Mouse (Mus musculus) heart, embryonic 14.5 days (tissue): Measurements from ENCODE around the gene Stk11. TPM values are rescaled to one million over a fixed set of nuclear protein-coding genes. Genes with fewer than 3 reads are reported as not detected.

Experiments
- ATAC-seq: fragments of 200-750 bp; cut with Nextera tagmentation; 2 replicates; pipeline ENCODE4 v1.8.0; 2017; ENCODE audit warnings: low read depth, moderate TSS enrichment; ENCODE audit not compliant: insufficient number of reproducible peaks, insufficient read depth, low FRiP score
- H3K27ac ChIP-seq, 2 experiments: fragments of 200-500 bp in 1 of 2; fragments of 300-500 bp in 1 of 2; sonication (generic) in 1 of 2; replicated peaks in 1 of 2; 2 replicates each; pipeline ENCODE4 v1.5.1; 2012 to 2014; ENCODE audit warnings: low read depth in 2 of 2, low read length in 2 of 2, control low read depth in 1 of 2, mild to moderate bottlenecking in 1 of 2, mixed read lengths in 1 of 2; ENCODE audit not compliant: control insufficient read depth in 1 of 2, insufficient read depth in 1 of 2
- H3K27me3 ChIP-seq: fragments of 300-500 bp; sonication (generic); 2 replicates; pipeline ENCODE4 v1.6.1; 2014; ENCODE audit warnings: mild to moderate bottlenecking, low read length, control low read depth; ENCODE audit not compliant: control insufficient read depth, insufficient read depth
- H3K36me3 ChIP-seq: fragments of 300-500 bp; sonication (generic); 2 replicates; pipeline ENCODE4 v1.6.1; 2014; ENCODE audit warnings: mild to moderate bottlenecking, control low read depth, low read length, mixed read lengths; ENCODE audit not compliant: control insufficient read depth, insufficient read depth
- H3K4me1 ChIP-seq, 2 experiments: fragments of 200-500 bp in 1 of 2; fragments of 300-500 bp in 1 of 2; sonication (generic) in 1 of 2; 2 replicates each; pipeline ENCODE4 v1.6.1; 2012 to 2014; ENCODE audit warnings: low read length in 2 of 2, control low read depth in 1 of 2, mixed read lengths in 1 of 2; ENCODE audit not compliant: control insufficient read depth in 2 of 2, insufficient read depth in 2 of 2
- H3K4me2 ChIP-seq: fragments of 300-500 bp; sonication (generic); 2 replicates; pipeline ENCODE4 v1.6.1; 2014; ENCODE audit warnings: mild to moderate bottlenecking, low read length
- H3K4me3 ChIP-seq, 2 experiments: fragments of 200-500 bp in 1 of 2; fragments of 300-500 bp in 1 of 2; sonication (generic) in 1 of 2; 2 replicates each; pipeline ENCODE4 v1.5.1; 2012 to 2014; ENCODE audit warnings: low read length in 2 of 2, mild to moderate bottlenecking in 2 of 2, control low read depth in 1 of 2, low read depth in 1 of 2, moderate library complexity in 1 of 2; ENCODE audit not compliant: control insufficient read depth in 1 of 2, insufficient read depth in 1 of 2
- H3K9ac ChIP-seq: fragments of 300-500 bp; sonication (generic); 2 replicates; pipeline ENCODE4 v1.6.1; 2014; ENCODE audit warnings: mild to moderate bottlenecking, low read length
- H3K9me3 ChIP-seq: fragments of 300-500 bp; sonication (generic); 2 replicates; pipeline ENCODE4 v1.6.1; 2016; ENCODE audit warnings: low read length, control low read depth; ENCODE audit not compliant: control insufficient read depth
- WGBS: fragments of 180-500 bp; shearing (Covaris S2); extraction: QIAGEN DNeasy Blood & Tissue Kit; methylation state at CpG from one replicate; pipeline ENCODE4 v1.1.7; 2014; 5-methylcytosine and 5-hydroxymethylcytosine counted together
- polyA plus RNA-seq: library from polyadenylated mRNA; unstranded; fragments of >200 nt; fragmentation: Nextera tagmentation; extraction: Ambion mirVana; gene quantifications from 2 replicates; pipeline ENCODE4 v1.2.1, GENCODE M21; 2014

The Stk11 gene
- polyA plus RNA-seq, 1 experiment from 2014 or later = 17.7 TPM

DNA sequence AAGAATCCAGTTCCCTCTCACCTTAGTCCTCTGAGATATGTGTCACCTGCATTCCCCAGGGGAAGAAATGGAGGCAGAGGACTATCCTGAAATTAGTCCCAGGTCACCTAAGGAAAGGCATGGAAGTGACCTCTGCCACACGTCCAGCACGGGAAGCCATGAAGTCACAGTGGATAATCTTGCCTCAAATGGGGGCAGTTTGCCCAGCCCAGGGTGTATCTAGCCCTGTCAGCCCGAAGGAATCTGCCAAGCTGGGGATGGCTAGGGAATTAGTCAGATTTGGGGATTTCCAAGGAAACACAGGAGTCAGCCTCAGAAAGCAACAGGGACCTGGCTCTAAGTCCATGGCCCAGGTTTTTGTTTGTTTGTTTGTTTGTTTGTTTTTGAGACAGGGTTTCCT lies 11.4 kb upstream of the Stk11 start:
- Histone ChIP-seq H3K4me2 (no peak overlapping the region), H3K36me3 (no peaks in the 10 kb centered on the region), H3K9ac (no peak overlapping the region), H3K4me3 (no peak overlapping the region), H3K9me3 (no peaks in the 10 kb centered on the region), H3K27me3 (no peaks in the 10 kb centered on the region), H3K4me1 (peaks cover 16 to 22% of the 10 kb centered on the region in 2 experiments), H3K27ac (no peak overlapping the region)
- ATAC-seq = no peak
- 78% methylated on average over 3 of the region's 3 CpGs for WGBS

DNA sequence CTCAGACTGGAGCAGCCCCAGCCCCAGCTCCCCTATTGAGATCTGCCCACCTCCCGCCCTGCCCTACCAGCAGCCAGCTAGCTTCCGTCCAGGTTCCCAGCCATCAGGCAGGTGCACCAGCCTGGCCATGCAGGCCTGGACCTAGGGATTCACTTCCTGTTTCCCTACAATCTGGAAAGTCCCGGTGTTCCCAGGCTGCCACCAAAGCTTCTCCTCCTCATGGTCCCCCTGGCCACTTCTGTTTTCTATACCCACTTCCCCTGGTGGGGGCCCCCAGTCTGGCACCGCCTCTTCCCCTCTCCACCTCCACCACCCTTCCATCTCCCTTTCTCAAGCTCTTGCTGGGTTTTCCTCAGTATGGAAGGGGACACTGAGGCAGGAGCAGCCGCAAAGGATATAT lies 10.1 kb upstream of the Stk11 start, which contains the start of gene Sbno2:
Gene Sbno2, minus strand, starts transcription at position 112 of the 400 bp plus-strand sequence.
- Histone ChIP-seq H3K36me3 (no peaks in the 10 kb centered on the region), H3K4me3 (no peak within 1 kb of the TSS), H3K27me3 (no peaks in the 10 kb centered on the region), H3K9ac (no peak within 1 kb of the TSS), H3K27ac (no peak within 1 kb of the TSS), H3K4me2 (no peak within 1 kb of the TSS), H3K4me1 (peaks cover 14 to 21% of the 10 kb centered on the region in 2 experiments), H3K9me3 (no peaks in the 10 kb centered on the region)
- 59% methylated on average over 5 of the region's 5 CpGs for WGBS
- ATAC-seq = no peak

DNA sequence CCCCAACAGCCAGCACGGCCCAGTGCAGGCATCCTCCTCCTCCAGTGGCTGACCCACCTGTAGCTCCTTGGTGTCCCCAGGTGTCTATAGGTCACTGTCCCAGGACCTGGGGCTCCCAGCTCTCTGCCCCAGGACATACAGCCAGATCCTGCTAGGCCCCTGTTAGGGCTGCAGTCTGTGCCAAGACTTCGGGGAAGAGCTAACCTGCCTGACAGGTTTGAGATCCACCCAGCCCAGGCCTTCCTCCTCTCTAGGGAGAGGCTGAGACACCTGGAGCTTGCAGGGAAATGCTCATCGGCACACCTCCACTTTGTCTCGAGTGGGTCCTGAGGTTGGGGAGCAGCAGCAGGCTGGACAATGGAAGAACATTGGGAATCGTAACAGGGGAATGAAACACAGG lies 9.7 kb upstream of the Stk11 start:
- ATAC-seq = no peak
- no peak overlapping the region for H3K4me3 ChIP-seq
- no peak overlapping the region for H3K27ac ChIP-seq
- 64% methylated on average over 5 of the region's 5 CpGs for WGBS
- H3K36me3 ChIP-seq = no peaks in the 10 kb centered on the region
- H3K9me3 ChIP-seq = no peaks in the 10 kb centered on the region
- peaks cover 11 to 16% of the 10 kb centered on the region in 2 experiments for H3K4me1 ChIP-seq
- H3K9ac ChIP-seq = no peak overlapping the region
- H3K27me3 ChIP-seq = no peaks in the 10 kb centered on the region
- H3K4me2 ChIP-seq = no peak overlapping the region

DNA sequence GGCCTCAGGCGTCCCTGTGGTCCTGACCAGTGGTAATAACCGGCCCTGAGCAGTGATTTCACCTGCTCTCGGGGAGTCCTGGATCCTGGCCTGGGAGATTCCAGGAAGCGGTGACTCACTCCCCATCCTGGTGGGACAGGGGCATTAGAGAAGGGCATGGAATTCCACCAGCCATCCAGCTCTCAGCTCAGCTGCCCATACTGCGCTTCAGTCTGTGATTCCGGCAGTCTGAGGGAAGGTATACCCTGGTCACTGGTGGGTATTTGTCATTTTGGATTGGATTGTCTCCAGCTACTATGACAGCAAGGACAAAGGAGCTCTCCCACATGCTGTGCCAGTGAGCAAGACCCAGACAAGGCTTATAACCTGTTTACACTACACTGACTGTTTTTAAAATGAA lies 7.9 kb upstream of the Stk11 start:
- Histone ChIP-seq H3K4me3 (no peak overlapping the region), H3K27ac (no peak overlapping the region), H3K27me3 (no peaks in the 10 kb centered on the region), H3K4me2 (no peak overlapping the region), H3K36me3 (no peaks in the 10 kb centered on the region), H3K4me1 (peaks cover under 1 to 5% of the 10 kb centered on the region in 2 experiments; a peak in 1 of 4 replicates), H3K9ac (no peak overlapping the region), H3K9me3 (no peaks in the 10 kb centered on the region)
- 45% methylated on average over 6 of the region's 6 CpGs for WGBS
- no peak; the same call in 1 of the 2 replicates for ATAC-seq

DNA sequence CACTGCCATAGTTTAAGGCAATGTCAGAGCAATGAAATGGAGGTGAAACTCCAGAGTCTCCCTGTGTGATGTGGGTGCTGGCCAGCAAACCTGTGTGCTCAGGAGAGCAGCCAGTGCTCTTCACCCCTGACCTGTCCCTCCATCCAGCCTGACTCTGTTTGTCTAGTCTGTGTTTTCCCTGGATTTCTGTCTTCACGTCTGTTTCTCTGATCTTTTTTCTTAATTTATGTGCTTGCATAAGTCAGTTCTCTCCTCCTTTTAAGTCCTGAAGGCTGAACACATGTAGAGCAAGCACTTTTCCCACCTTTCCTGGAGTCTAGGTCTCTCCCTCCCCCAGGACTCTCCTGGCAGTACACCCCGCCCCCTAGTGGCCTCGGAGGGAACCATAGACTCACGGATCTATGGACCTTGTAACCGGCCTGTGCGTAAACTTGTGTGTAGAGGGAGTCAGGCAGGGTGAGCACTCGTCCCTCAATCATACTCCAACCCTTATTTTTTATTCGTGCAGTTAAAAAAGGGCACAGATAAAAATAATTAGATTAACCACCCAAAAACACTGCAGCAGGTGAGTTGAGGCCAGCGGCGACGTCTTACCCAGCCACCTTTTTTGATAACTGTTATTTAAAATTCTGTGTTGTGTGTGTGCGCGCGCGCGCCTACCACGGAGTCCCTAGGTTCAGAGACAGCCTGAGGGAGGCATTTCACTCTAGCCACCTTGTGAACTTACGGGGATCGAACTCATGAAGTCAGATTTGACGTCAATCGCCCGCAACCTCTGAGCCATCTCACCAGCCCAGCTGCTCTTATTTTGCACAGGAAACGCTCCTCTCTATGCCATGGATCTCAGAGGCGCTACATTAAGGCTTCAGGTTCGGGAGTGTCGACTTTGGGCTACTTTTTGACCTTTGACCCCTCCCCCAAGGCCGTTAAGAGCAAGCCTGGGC lies 990 bp upstream of the Stk11 start:
- H3K4me3 ChIP-seq = peak overlapping the region; percentile 62 to 90
- H3K36me3 ChIP-seq = peaks cover 20% of the 10 kb centered on the region
- H3K9ac ChIP-seq = peak overlapping the region; percentile 79
- ATAC-seq = peak; percentile 59
- no peaks in the 10 kb centered on the region for H3K9me3 ChIP-seq
- peaks cover 13 to 32% of the 10 kb centered on the region in 2 experiments for H3K4me1 ChIP-seq
- peak overlapping the region; percentile 89 for H3K27ac ChIP-seq
- 3% methylated on average over 27 of the region's 27 CpGs for WGBS
- H3K27me3 ChIP-seq = no peaks in the 10 kb centered on the region
- H3K4me2 ChIP-seq = peak overlapping the region; percentile 65

DNA sequence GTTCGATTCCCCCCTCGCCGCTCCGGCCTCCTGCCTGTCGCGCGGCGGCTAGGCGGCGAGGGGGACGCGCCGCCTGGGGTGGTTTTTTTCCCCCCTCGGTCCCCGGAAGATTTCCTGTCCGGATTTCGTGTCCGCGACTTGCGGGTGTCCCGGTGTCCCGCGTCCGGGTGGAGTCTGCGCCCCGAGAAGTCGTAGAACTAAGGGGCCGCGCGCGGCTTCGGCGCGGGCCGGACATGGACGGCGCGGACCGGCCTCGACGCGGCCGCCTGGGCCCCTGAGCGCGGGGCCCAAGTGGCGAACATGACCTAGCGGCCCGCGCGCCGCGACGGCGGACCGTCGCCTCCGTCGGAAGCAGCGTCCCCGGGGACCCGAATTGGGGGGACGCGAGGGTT lies 337 bp downstream of the Stk11 start:
- Histone ChIP-seq H3K36me3 (peaks cover 26% of the 10 kb centered on the region), H3K4me1 (peaks cover 16 to 44% of the 10 kb centered on the region in 2 experiments), H3K9ac (peak overlapping the region; percentile 92), H3K27ac (peak overlapping the region; percentile 63 to 81), H3K4me2 (peak overlapping the region; percentile 93), H3K4me3 (peak overlapping the region; percentile 90 to 92), H3K9me3 (no peaks in the 10 kb centered on the region), H3K27me3 (no peaks in the 10 kb centered on the region)
- ATAC-seq = no peak
- under 1% methylated on average over 63 of the region's 63 CpGs for WGBS

DNA sequence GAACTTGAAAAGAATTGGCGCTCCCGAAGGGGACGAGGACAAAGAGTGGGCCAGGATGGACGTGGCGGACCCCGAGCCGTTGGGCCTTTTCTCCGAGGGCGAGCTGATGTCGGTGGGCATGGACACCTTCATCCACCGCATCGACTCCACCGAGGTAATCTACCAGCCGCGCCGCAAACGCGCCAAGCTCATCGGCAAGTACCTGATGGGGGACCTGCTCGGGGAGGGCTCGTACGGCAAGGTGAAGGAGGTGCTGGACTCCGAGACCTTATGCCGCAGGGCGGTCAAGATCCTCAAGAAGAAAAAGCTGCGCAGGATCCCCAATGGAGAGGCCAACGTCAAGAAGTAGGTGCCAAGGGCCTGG lies 942 bp downstream of the Stk11 start:
- no peak for ATAC-seq
- Histone ChIP-seq H3K4me3 (peak overlapping the region; percentile 90 to 92), H3K36me3 (peaks cover 32% of the 10 kb centered on the region), H3K4me2 (peak overlapping the region; percentile 93), H3K4me1 (peaks cover 16 to 44% of the 10 kb centered on the region in 2 experiments), H3K9ac (peak overlapping the region; percentile 92), H3K27ac (peak overlapping the region in 1 of 2 experiments; percentile 81; a peak in 2 of 4 replicates), H3K9me3 (no peaks in the 10 kb centered on the region), H3K27me3 (no peaks in the 10 kb centered on the region)
- WGBS = 1% methylated on average over 27 of the region's 27 CpGs
